25 mouse cellular contexts compared by ENCODE assay signal in genomic region chr5:12673666-12674065, GRCm38 (mm10).
"Had no signal": no experiment of that assay in that cellular context is flagged by ENCODE, and none has a peak within 500 bp of the region (broad histone marks: within the 10 kb centered on the region; RNA-seq: fewer than 3 reads in every experiment).

No protein-coding gene starts in this region.

- H3K9me3 ChIP-seq: heart, embryonic 10.5 days; heart, embryonic 12.5 days; hindbrain, embryonic 12.5 days; intestine, embryonic 15.5 days; limb, embryonic 10.5 days; limb, embryonic 12.5 days; liver, embryonic 13.5 days; liver, embryonic 15.5 days had no signal

- H3K4me1 ChIP-seq: heart, embryonic 10.5 days; heart, embryonic 12.5 days; hindbrain, embryonic 10.5 days; hindbrain, embryonic 12.5 days; intestine, embryonic 15.5 days; limb, embryonic 12.5 days; liver, embryonic 13.5 days; liver, embryonic 15.5 days had no signal

- H3K27ac ChIP-seq: gastrocnemius, adult 2 months; heart, embryonic 10.5 days; hindbrain, embryonic 10.5 days; hindbrain, embryonic 12.5 days; hindbrain, embryonic 14.5 days; intestine, embryonic 15.5 days; layer of hippocampus, adult 2 months; left cerebral cortex, adult 2 months; limb, embryonic 10.5 days; limb, embryonic 12.5 days; liver, embryonic 13.5 days; liver, embryonic 15.5 days had no signal

- ATAC-seq: hindbrain, embryonic 16.5 days; inflammation-experienced regulatory T-cells, adult 6 months; intestine, postnatal 0 days; liver, postnatal 0 days had no signal

- DNase-seq: gastrocnemius, adult 2 months; gastrocnemius, postnatal 10 days; gastrocnemius, postnatal 25 days; heart, adult 18-20 months; heart, postnatal 10 days; heart, postnatal 4 days; kidney, postnatal 10 days; liver; liver, embryonic 13.5 days; liver, postnatal 0 days had no signal

- H3K27me3 ChIP-seq: heart, embryonic 12.5 days; hindbrain, embryonic 12.5 days; intestine, embryonic 15.5 days; limb, embryonic 12.5 days; liver, embryonic 13.5 days; liver, embryonic 15.5 days had no signal

- H3K4me3 ChIP-seq: gastrocnemius, adult 2 months; heart, embryonic 10.5 days; heart, embryonic 12.5 days; hindbrain, embryonic 10.5 days; hindbrain, embryonic 12.5 days; intestine, embryonic 15.5 days; layer of hippocampus, adult 2 months; left cerebral cortex, adult 2 months; limb, embryonic 10.5 days; limb, embryonic 12.5 days; liver, embryonic 13.5 days; liver, embryonic 15.5 days had no signal

- H3K36me3 ChIP-seq: heart, embryonic 10.5 days; heart, embryonic 12.5 days; hindbrain, embryonic 10.5 days; hindbrain, embryonic 12.5 days; intestine, embryonic 15.5 days; limb, embryonic 10.5 days; limb, embryonic 12.5 days; liver, embryonic 13.5 days; liver, embryonic 15.5 days had no signal

- H3K9ac ChIP-seq: heart, embryonic 12.5 days; hindbrain, embryonic 12.5 days; hindbrain, embryonic 14.5 days; intestine, embryonic 15.5 days; limb, embryonic 12.5 days; liver, embryonic 13.5 days; liver, embryonic 15.5 days; liver, postnatal 0 days had no signal

- H3K4me2 ChIP-seq: heart, embryonic 12.5 days; hindbrain, embryonic 12.5 days; hindbrain, embryonic 14.5 days; intestine, embryonic 15.5 days; limb, embryonic 12.5 days; liver, embryonic 11.5 days; liver, embryonic 13.5 days; liver, embryonic 15.5 days had no signal
